In genomic region chr10:95611331-95611721, GRCm38 (mm10) we compare ENCODE assay signal across 9 mouse cellular contexts. TPM values are rescaled to one million over a fixed set of nuclear protein-coding genes. Genes with fewer than 3 reads are reported as not detected.
A peak's percentile ranks its signal among the peaks of the same experiment; 100 is the strongest.
DNase-seq lines count a peak whose midpoint lies in the region; ATAC-seq and TF ChIP-seq lines count a peak whose summit lies in the region.
"Had no signal": no experiment of that assay in that cellular context is flagged by ENCODE, and none has a peak within 500 bp of the region (broad histone marks: within the 10 kb centered on the region; RNA-seq: fewer than 3 reads in every experiment).

No protein-coding gene starts in this region.

- TF ChIP-seq POLR2A in thymus, adult 2 months (IDR thresholded peaks at IDR 0.05; ENCODE audit: control insufficient read depth, extremely low read depth, insufficient read depth, low read length, poor library complexity): no peak

- H3K36me3 ChIP-seq in heart, postnatal 0 days (replicated peaks; ENCODE audit: control insufficient read depth, insufficient read depth, low read length): no peaks in the 10 kb centered on the region
- no peaks in the 10 kb centered on the region for H3K36me3 ChIP-seq in thymus, adult 2 months (ENCODE audit: control insufficient read depth, insufficient read depth, low read length)

- H3K4me2 ChIP-seq in heart, postnatal 0 days (ENCODE audit: low read depth, low read length): peak overlapping the region; percentile 52

- H3K27ac ChIP-seq in heart, postnatal 0 days (ENCODE audit: low read depth): peak overlapping the region; percentile 63
- H3K27ac ChIP-seq in thymus, adult 2 months (ENCODE audit: control insufficient read depth, insufficient read depth, low read length): no peak overlapping the region

- H3K4me3 ChIP-seq in heart, postnatal 0 days (ENCODE audit: low read depth, low read length): 0 out of 2 replicates have a peak overlapping the region, but pooled peaks have one; percentile 6
- no peak overlapping the region for H3K4me3 ChIP-seq in thymus, adult 2 months (ENCODE audit: control insufficient read depth, insufficient read depth, low read length)

- peaks cover 14% of the 10 kb centered on the region; the same call in 1 of the 2 replicates for H3K4me1 ChIP-seq in heart, postnatal 0 days (ENCODE audit: control insufficient read depth, insufficient read depth)
- H3K4me1 ChIP-seq in thymus, adult 2 months (replicated peaks; ENCODE audit: control insufficient read depth, insufficient read depth, low read length): no peaks in the 10 kb centered on the region

- no peaks in the 10 kb centered on the region for H3K9me3 ChIP-seq in heart, postnatal 0 days (replicated peaks; ENCODE audit: control insufficient read depth, low read length)

- WGBS in heart, postnatal 0 days: 17% methylated on average over 10 of the region's 10 CpGs
- WGBS in thymus, adult 2 months: 88% methylated on average over 10 of the region's 10 CpGs

- TF ChIP-seq EP300 in heart, postnatal 0 days (IDR thresholded peaks at IDR 0.05; ENCODE audit: low read depth): no peak

- no peak overlapping the region for H3K9ac ChIP-seq in heart, postnatal 0 days (replicated peaks; ENCODE audit: low read depth, low read length)

- peak; percentile 59 for DNase-seq in adrenal gland, postnatal 14 days
- DNase-seq in adrenal gland, postnatal 4 days (ENCODE audit: low spot score in 2 of 2): no peak
- DNase-seq in embryo, embryonic 10.5 days (ENCODE audit: low spot score): peak; percentile 53
- no peak for DNase-seq in heart, postnatal 0 days (ENCODE audit: low spot score)
- peak; percentile 18 for DNase-seq in kidney, postnatal 14 days
- DNase-seq in urinary bladder, postnatal 14 days (ENCODE audit: low spot score): no peak
- DNase-seq in frontal cortex, postnatal 25 days (ENCODE audit: low spot score in 2 of 2): no peak
- no peak for DNase-seq in thymus, adult 2 months
- DNase-seq: cerebellum, adult 11 months had no signal

- TF ChIP-seq CTCF in heart, postnatal 0 days (IDR thresholded peaks at IDR 0.05; ENCODE audit: low read depth): no peak
- no peak for TF ChIP-seq CTCF in thymus, adult 2 months (IDR thresholded peaks at IDR 0.05; ENCODE audit: borderline replicate concordance, control insufficient read depth, extremely low read depth, insufficient read depth, low read length, poor library complexity)

- H3K27me3 ChIP-seq in heart, postnatal 0 days (ENCODE audit: control insufficient read depth, insufficient read depth, low read length): no peaks in the 10 kb centered on the region
- H3K27me3 ChIP-seq in thymus, adult 2 months (ENCODE audit: control insufficient read depth, insufficient read depth, low read length): no peaks in the 10 kb centered on the region

- peak; percentile 58 for ATAC-seq in heart, postnatal 0 days (ENCODE audit: insufficient read depth, low read depth)

RNA-seq across cellular contexts. Expression of gene Nudt4, which starts 47.4 kb away (rescaled TPM):
- 103 and 113 TPM in 2 replicates for total RNA-seq in adrenal gland, postnatal 14 days (2021)
- 100 to 1,000 TPM; 126 to 147 TPM for total RNA-seq in adrenal gland, postnatal 4 days (2021)
- 72.2 and 74.5 TPM in 2 replicates for total RNA-seq in heart, postnatal 0 days (2014; rRNA removed; ENCODE audit: low replicate concordance)
- polyA plus RNA-seq in heart, postnatal 0 days (2015; fragmentation: Nextera tagmentation; extraction: Ambion mirVana): 70.0 and 81.3 TPM in 2 replicates
- polyA plus RNA-seq in thymus, adult 2 months (2012; rRNA removed): 15.9 and 20.5 TPM in 2 replicates

Comparison
In these comparisons a context has a peak if more than half of its experiments do, and no peak if none do; other contexts are left out.
1. DNase-seq: peak in adrenal gland, postnatal 14 days (single experiment), embryo, embryonic 10.5 days (single experiment) and kidney, postnatal 14 days (single experiment); none in adrenal gland, postnatal 4 days (0 of 2), heart, postnatal 0 days (single experiment), urinary bladder, postnatal 14 days (single experiment), frontal cortex, postnatal 25 days (0 of 2) and thymus, adult 2 months (single experiment).